26 mouse cellular contexts compared by ENCODE assay signal in the genomic region with DNA sequence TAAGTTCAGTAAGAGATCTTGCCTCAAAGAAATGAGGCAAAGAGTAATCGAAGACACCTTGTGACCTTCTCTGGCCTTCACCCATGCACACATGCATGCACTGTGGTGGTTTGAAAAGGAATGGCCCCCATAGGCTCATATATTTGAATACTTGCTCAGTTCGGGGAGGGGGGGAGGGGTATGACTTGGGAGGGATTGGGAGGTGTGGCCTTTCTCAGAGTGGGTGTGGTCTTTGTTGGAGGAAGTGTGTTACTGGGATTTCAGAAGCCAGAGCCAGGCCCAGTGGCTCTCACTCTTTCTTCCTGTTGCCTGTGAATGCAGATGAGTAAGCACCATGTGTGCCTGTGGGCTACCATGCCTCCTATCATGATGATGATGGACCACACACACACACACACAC.
"Had no signal": no experiment of that assay in that cellular context is flagged by ENCODE, and none has a peak within 500 bp of the region (broad histone marks: within the 10 kb centered on the region; RNA-seq: fewer than 3 reads in every experiment).

No protein-coding gene starts in this region.

- DNase-seq: gastrocnemius, postnatal 14 days; gastrocnemius, postnatal 36 days; heart, adult 11 months; heart, adult 2 months; heart, postnatal 14 days; heart, postnatal 36 days; kidney, adult 18-20 months; kidney, adult 8-10 months; kidney, postnatal 14 days; kidney, postnatal 36 days; layer of hippocampus, adult 9-11 months; layer of hippocampus, postnatal 36 days; left cerebral cortex, postnatal 4 days had no signal

- H3K4me3 ChIP-seq: heart, adult 2 months; heart, embryonic 13.5 days; heart, embryonic 15.5 days; hindbrain, embryonic 13.5 days; hindbrain, embryonic 15.5 days; left cerebral cortex, adult 2 months; limb, embryonic 13.5 days; limb, embryonic 15.5 days; liver, embryonic 12.5 days had no signal

- H3K9me3 ChIP-seq: heart, embryonic 13.5 days; heart, embryonic 15.5 days; hindbrain, embryonic 13.5 days; hindbrain, embryonic 15.5 days; limb, embryonic 13.5 days; limb, embryonic 15.5 days; liver, embryonic 12.5 days had no signal

- ATAC-seq: hindbrain, postnatal 0 days; intestine, postnatal 0 days; liver, embryonic 12.5 days had no signal

- H3K27me3 ChIP-seq: heart, embryonic 13.5 days; heart, embryonic 15.5 days; hindbrain, embryonic 13.5 days; hindbrain, embryonic 15.5 days; limb, embryonic 13.5 days; limb, embryonic 15.5 days; liver, embryonic 12.5 days had no signal

- H3K4me1 ChIP-seq: heart, embryonic 13.5 days had no signal

- H3K9ac ChIP-seq: heart, embryonic 13.5 days; heart, embryonic 15.5 days; hindbrain, embryonic 13.5 days; hindbrain, embryonic 15.5 days; limb, embryonic 13.5 days; limb, embryonic 15.5 days; liver, embryonic 12.5 days; liver, embryonic 14.5 days had no signal

- H3K4me2 ChIP-seq: heart, embryonic 11.5 days; heart, embryonic 13.5 days; heart, embryonic 15.5 days; hindbrain, embryonic 13.5 days; hindbrain, embryonic 15.5 days; limb, embryonic 13.5 days; limb, embryonic 15.5 days; liver, embryonic 12.5 days had no signal

- H3K36me3 ChIP-seq: heart, embryonic 13.5 days; heart, embryonic 15.5 days; hindbrain, embryonic 13.5 days; hindbrain, embryonic 15.5 days; limb, embryonic 13.5 days; limb, embryonic 15.5 days; liver, embryonic 12.5 days had no signal

- H3K27ac ChIP-seq: heart, adult 2 months; heart, embryonic 13.5 days; heart, embryonic 15.5 days; hindbrain, embryonic 13.5 days; hindbrain, embryonic 15.5 days; hindbrain, postnatal 0 days; kidney, postnatal 0 days; left cerebral cortex, adult 2 months; limb, embryonic 13.5 days; limb, embryonic 15.5 days; liver, embryonic 12.5 days; liver, embryonic 14.5 days had no signal
